Mouse (Mus musculus): ENCODE data around the gene Slc52a3. TPM values are rescaled to one million over a fixed set of nuclear protein-coding genes. Genes with fewer than 3 reads are reported as not detected.
A peak's percentile ranks its signal among the peaks of the same experiment; 100 is the strongest.

Slc52a3 gene
- polyA plus RNA-seq (2015; fragmentation: Nextera tagmentation; extraction: Ambion mirVana) = 2.7 and 2.8 TPM in 2 replicates

- peaks cover 31% of the 10 kb centered on the region for H3K4me1 ChIP-seq
- 6% methylated on average over 35 of the region's 35 CpGs for WGBS
- H3K4me2 ChIP-seq = peak within 1 kb of the TSS; percentile 48
- no peaks in the 10 kb centered on the region for H3K9me3 ChIP-seq
- no peak within 1 kb of the TSS for H3K27ac ChIP-seq
- no peak within 1 kb of the TSS for H3K9ac ChIP-seq
- peak; percentile 31; the same call in 1 of the 2 replicates for ATAC-seq (ENCODE audit: borderline replicate concordance, extremely low read depth, low FRiP score, low TSS enrichment)
- peak within 1 kb of the TSS; percentile 21 for H3K4me3 ChIP-seq
- H3K36me3 ChIP-seq = no peaks in the 10 kb centered on the region
- H3K27me3 ChIP-seq = peaks cover 59% of the 10 kb centered on the region
Observed at GRCm38 (mm10) chr2:151996229-151997189, at the start of gene Slc52a3. Gene Slc52a3 (plus strand): TSS chr2:151996511.

GRCm38 (mm10) chr2:151947617-151948016 is 48.7 kb upstream of the Slc52a3 start:
- Histone ChIP-seq H3K27me3 (no peaks in the 10 kb centered on the region), H3K4me1 (no peaks in the 10 kb centered on the region), H3K4me3 (no peak overlapping the region), H3K36me3 (no peaks in the 10 kb centered on the region), H3K9ac (no peak overlapping the region), H3K9me3 (no peaks in the 10 kb centered on the region), H3K4me2 (no peak overlapping the region), H3K27ac (no peak overlapping the region)
- ATAC-seq (ENCODE audit: borderline replicate concordance, extremely low read depth, low FRiP score, low TSS enrichment) = no peak
- WGBS = 85% methylated on average over 2 of the region's 2 CpGs

GRCm38 (mm10) chr2:151948311-151948710 is 48.0 kb upstream of the Slc52a3 start:
- Histone ChIP-seq H3K9me3 (no peaks in the 10 kb centered on the region), H3K9ac (no peak overlapping the region), H3K36me3 (no peaks in the 10 kb centered on the region), H3K27me3 (no peaks in the 10 kb centered on the region), H3K4me1 (no peaks in the 10 kb centered on the region), H3K4me3 (no peak overlapping the region), H3K4me2 (no peak overlapping the region), H3K27ac (no peak overlapping the region)
- ATAC-seq (ENCODE audit: borderline replicate concordance, extremely low read depth, low FRiP score, low TSS enrichment) = no peak
- 78% methylated on average over 7 of the region's 7 CpGs for WGBS

- no peaks in the 10 kb centered on the region for H3K36me3 ChIP-seq
- no peak for ATAC-seq (ENCODE audit: borderline replicate concordance, extremely low read depth, low FRiP score, low TSS enrichment)
- WGBS = 67% methylated on average over 2 of the region's 2 CpGs
- H3K4me2 ChIP-seq = no peak overlapping the region
- H3K9me3 ChIP-seq = no peaks in the 10 kb centered on the region
- no peak overlapping the region for H3K9ac ChIP-seq
- H3K4me3 ChIP-seq = no peak overlapping the region
- H3K4me1 ChIP-seq = no peaks in the 10 kb centered on the region
- no peaks in the 10 kb centered on the region for H3K27me3 ChIP-seq
- H3K27ac ChIP-seq = no peak overlapping the region
Observed at GRCm38 (mm10) chr2:151949082-151949774, 47.1 kb upstream of the Slc52a3 start.

GRCm38 (mm10) chr2:151953665-151954064 is 42.6 kb upstream of the Slc52a3 start:
- Histone ChIP-seq H3K9me3 (no peaks in the 10 kb centered on the region), H3K4me1 (no peaks in the 10 kb centered on the region), H3K4me2 (no peak overlapping the region), H3K27me3 (no peaks in the 10 kb centered on the region), H3K9ac (no peak overlapping the region), H3K36me3 (no peaks in the 10 kb centered on the region), H3K4me3 (no peak overlapping the region), H3K27ac (no peak overlapping the region)
- ATAC-seq (ENCODE audit: borderline replicate concordance, extremely low read depth, low FRiP score, low TSS enrichment) = no peak
- 81% methylated on average over 8 of the region's 8 CpGs for WGBS

- 60% methylated on average over 4 of the region's 4 CpGs for WGBS
- H3K9me3 ChIP-seq = no peaks in the 10 kb centered on the region
- H3K9ac ChIP-seq = no peak overlapping the region
- H3K4me1 ChIP-seq = 0 out of 2 replicates have a peak, but pooled peaks cover 8% of the 10 kb centered on the region
- no peaks in the 10 kb centered on the region for H3K27me3 ChIP-seq
- ATAC-seq (ENCODE audit: borderline replicate concordance, extremely low read depth, low FRiP score, low TSS enrichment) = no peak
- no peaks in the 10 kb centered on the region for H3K36me3 ChIP-seq
- no peak overlapping the region for H3K27ac ChIP-seq
- H3K4me2 ChIP-seq = no peak overlapping the region
- H3K4me3 ChIP-seq = no peak overlapping the region
Observed at GRCm38 (mm10) chr2:151956500-151957137, 39.7 kb upstream of the Slc52a3 start.

- Histone ChIP-seq H3K36me3 (no peaks in the 10 kb centered on the region), H3K4me1 (peaks cover 20% of the 10 kb centered on the region), H3K27ac (no peak overlapping the region), H3K9me3 (no peaks in the 10 kb centered on the region), H3K27me3 (no peaks in the 10 kb centered on the region), H3K4me2 (no peak overlapping the region), H3K9ac (no peak overlapping the region), H3K4me3 (no peak overlapping the region)
- WGBS = 10% methylated on average over 5 of the region's 5 CpGs
- ATAC-seq (ENCODE audit: borderline replicate concordance, extremely low read depth, low FRiP score, low TSS enrichment) = no peak
Observed at GRCm38 (mm10) chr2:151959274-151959673, 37.0 kb upstream of the Slc52a3 start.

- WGBS = 49% methylated on average over 9 of the region's 9 CpGs
- Histone ChIP-seq H3K9me3 (no peaks in the 10 kb centered on the region), H3K4me2 (no peak overlapping the region), H3K9ac (no peak overlapping the region), H3K27ac (0 out of 2 replicates have a peak overlapping the region, but pooled peaks have one; percentile 9), H3K36me3 (no peaks in the 10 kb centered on the region), H3K4me1 (peaks cover 20% of the 10 kb centered on the region), H3K27me3 (no peaks in the 10 kb centered on the region), H3K4me3 (no peak overlapping the region)
- no peak for ATAC-seq (ENCODE audit: borderline replicate concordance, extremely low read depth, low FRiP score, low TSS enrichment)
Observed at GRCm38 (mm10) chr2:151961284-151962196, 34.8 kb upstream of the Slc52a3 start.

GRCm38 (mm10) chr2:151962474-151962873 is 33.8 kb upstream of the Slc52a3 start:
- ATAC-seq (ENCODE audit: borderline replicate concordance, extremely low read depth, low FRiP score, low TSS enrichment) = peak; percentile 83; the same call in 1 of the 2 replicates
- no peak overlapping the region for H3K9ac ChIP-seq
- WGBS = 14% methylated on average over 10 of the region's 10 CpGs
- H3K36me3 ChIP-seq = no peaks in the 10 kb centered on the region
- H3K9me3 ChIP-seq = no peaks in the 10 kb centered on the region
- no peak overlapping the region for H3K4me3 ChIP-seq
- H3K4me2 ChIP-seq = no peak overlapping the region
- peaks cover 20% of the 10 kb centered on the region for H3K4me1 ChIP-seq
- H3K27ac ChIP-seq = peak overlapping the region; percentile 37; the same call in 1 of the 2 replicates
- H3K27me3 ChIP-seq = no peaks in the 10 kb centered on the region

- ATAC-seq (ENCODE audit: borderline replicate concordance, extremely low read depth, low FRiP score, low TSS enrichment) = no peak
- Histone ChIP-seq H3K4me3 (no peak overlapping the region), H3K4me2 (no peak overlapping the region), H3K9ac (no peak overlapping the region), H3K36me3 (no peaks in the 10 kb centered on the region), H3K27ac (peak overlapping the region; percentile 37; the same call in 1 of the 2 replicates), H3K27me3 (no peaks in the 10 kb centered on the region), H3K4me1 (peaks cover 20% of the 10 kb centered on the region), H3K9me3 (no peaks in the 10 kb centered on the region)
- WGBS = 74% methylated on average over 5 of the region's 5 CpGs
Observed at GRCm38 (mm10) chr2:151963319-151963718, 33.0 kb upstream of the Slc52a3 start.

- Histone ChIP-seq H3K4me2 (no peak overlapping the region), H3K27ac (no peak overlapping the region)
- ATAC-seq (ENCODE audit: borderline replicate concordance, extremely low read depth, low FRiP score, low TSS enrichment) = no peak
Observed at GRCm38 (mm10) chr2:151964052-151964451, 32.3 kb upstream of the Slc52a3 start.

More at GRCm38 (mm10) chr2:151964052-151964451, 32.3 kb upstream of the Slc52a3 start:
- Histone ChIP-seq H3K36me3 (peaks cover 4% of the 10 kb centered on the region; the same call in 1 of the 2 replicates), H3K9ac (no peak overlapping the region), H3K4me3 (no peak overlapping the region), H3K4me1 (peaks cover 18% of the 10 kb centered on the region), H3K27me3 (no peaks in the 10 kb centered on the region), H3K9me3 (no peaks in the 10 kb centered on the region)
- 30% methylated on average over 9 of the region's 9 CpGs for WGBS
